Mouse (Mus musculus): Measurements from ENCODE around the gene Echdc3. TPM values are rescaled to one million over a fixed set of nuclear protein-coding genes. Genes with fewer than 3 reads are reported as not detected.
A peak's percentile ranks its signal among the peaks of the same experiment; 100 is the strongest.

Gene Echdc3
- polyA plus RNA-seq (2014; fragmentation: Nextera tagmentation; extraction: Ambion mirVana), result 7.0 and 7.4 TPM in 2 replicates

DNA sequence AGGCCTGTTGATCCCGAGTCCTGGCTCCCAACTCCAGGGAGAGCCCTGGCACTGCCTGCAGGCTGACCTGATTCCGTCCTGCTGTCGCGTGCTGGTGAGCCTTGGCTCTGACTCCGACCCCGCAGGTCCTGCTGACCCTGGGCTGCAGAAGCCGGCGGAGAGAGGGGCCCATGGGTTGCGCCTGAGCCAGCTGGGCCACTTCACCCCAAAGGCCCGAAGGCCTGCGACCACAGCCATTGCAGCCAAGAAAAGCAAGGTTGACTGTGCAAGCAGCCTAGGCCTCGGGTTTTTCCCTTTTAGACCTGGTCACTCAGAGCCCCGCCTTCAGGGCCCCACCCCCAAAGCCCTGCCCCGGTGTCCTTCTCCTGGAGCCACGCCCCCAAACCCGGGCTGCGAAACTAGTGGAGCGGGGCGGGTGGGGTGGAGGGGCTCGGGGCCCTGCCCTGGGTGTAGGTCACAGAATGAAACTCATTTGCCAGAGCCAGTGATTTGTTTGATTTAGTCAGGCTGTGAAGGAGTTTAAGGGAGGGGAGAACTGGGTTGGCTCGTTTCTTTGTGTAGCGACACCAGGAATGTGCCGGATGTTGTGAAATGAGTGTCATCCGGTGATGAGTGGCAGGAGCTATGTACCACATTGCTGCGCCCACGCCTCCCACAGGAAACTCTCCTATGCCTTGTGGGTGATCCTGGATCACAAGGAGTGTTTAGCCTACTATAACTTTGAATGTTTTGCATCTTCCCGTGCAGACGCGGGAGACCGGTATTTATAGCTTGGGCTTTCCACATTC, at the start of gene Echdc3:
Gene Echdc3 (minus strand): TSS at position 310 of the 788 bp plus-strand sequence.
- H3K4me1 ChIP-seq (ENCODE audit: control insufficient read depth, insufficient read depth, low read length), result peaks cover 16% of the 10 kb centered on the region; the same call in 1 of the 2 replicates
- no peaks in the 10 kb centered on the region for H3K36me3 ChIP-seq (ENCODE audit: control insufficient read depth, insufficient read depth, low read length)
- peak within 1 kb of the TSS; percentile 58 for H3K4me2 ChIP-seq (replicated peaks; ENCODE audit: low read depth, low read length)
- H3K4me3 ChIP-seq (ENCODE audit: low read length), result peak within 1 kb of the TSS; percentile 40
- peak; percentile 97 for ATAC-seq (ENCODE audit: low FRiP score, low TSS enrichment)
- H3K27me3 ChIP-seq (ENCODE audit: control insufficient read depth, insufficient read depth, low read length), result no peaks in the 10 kb centered on the region
- H3K9me3 ChIP-seq (ENCODE audit: control insufficient read depth, low read length), result no peaks in the 10 kb centered on the region
- 1% methylated on average over 30 of the region's 30 CpGs for WGBS
- peak within 1 kb of the TSS; percentile 65 for H3K9ac ChIP-seq (ENCODE audit: low read depth, low read length)
- H3K27ac ChIP-seq (ENCODE audit: low read depth, low read length), result peak within 1 kb of the TSS; percentile 89

DNA sequence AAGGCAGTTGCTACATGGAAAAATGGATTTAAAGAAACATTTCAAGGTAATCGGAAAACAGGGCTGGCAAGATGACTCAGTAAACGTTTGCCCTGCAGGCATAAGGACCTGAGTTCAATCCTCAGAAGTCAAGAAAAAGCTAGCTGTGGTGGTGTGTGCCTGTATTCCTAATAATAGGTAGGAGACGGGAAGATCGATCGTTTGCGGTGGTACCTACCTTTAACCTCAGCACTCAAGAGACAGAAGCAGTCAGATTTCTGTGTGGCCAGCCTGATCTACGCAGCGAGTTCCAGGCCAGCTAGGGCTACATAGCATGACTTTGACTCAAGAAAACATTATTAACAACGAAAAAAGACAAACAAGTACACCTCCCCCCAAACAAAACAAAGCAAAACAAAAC, 48.9 kb upstream of the Echdc3 start:
- Histone ChIP-seq H3K27me3 (ENCODE audit: control insufficient read depth, insufficient read depth, low read length) (peaks cover under 1% of the 10 kb centered on the region; the same call in 1 of the 2 replicates), H3K9me3 (ENCODE audit: control insufficient read depth, low read length) (no peaks in the 10 kb centered on the region), H3K36me3 (ENCODE audit: control insufficient read depth, insufficient read depth, low read length) (no peaks in the 10 kb centered on the region), H3K4me1 (ENCODE audit: control insufficient read depth, insufficient read depth, low read length) (no peaks in the 10 kb centered on the region), H3K9ac (ENCODE audit: low read depth, low read length) (no peak overlapping the region), H3K4me2 (replicated peaks; ENCODE audit: low read depth, low read length) (no peak overlapping the region), H3K27ac (ENCODE audit: low read depth, low read length) (no peak overlapping the region), H3K4me3 (ENCODE audit: low read length) (no peak overlapping the region)
- no peak for ATAC-seq (ENCODE audit: low FRiP score, low TSS enrichment)
- 80% methylated on average over 9 of the region's 9 CpGs for WGBS

DNA sequence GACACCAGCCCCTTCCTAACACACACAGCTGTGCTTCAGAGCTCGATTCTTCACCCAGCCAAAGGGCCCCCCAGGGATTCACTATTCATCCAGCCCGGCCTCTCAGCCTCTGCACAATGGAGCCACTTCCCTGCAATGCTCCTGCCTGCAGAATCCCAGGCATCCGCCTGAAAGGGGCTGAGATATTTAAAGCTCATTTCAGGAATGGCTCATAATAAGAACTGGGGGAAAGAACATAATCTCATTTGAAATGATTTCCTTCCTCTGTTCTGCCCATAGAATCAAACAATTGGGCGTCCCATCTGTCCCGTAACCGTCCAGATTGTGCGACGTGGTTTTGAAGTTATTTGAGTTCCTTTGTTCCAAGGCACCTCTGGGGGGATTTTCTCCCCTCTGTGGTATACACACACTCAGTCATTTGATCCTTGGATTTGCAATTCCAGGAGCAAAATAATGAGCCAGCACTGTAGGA, 48.4 kb upstream of the Echdc3 start:
- Histone ChIP-seq H3K36me3 (ENCODE audit: control insufficient read depth, insufficient read depth, low read length) (no peaks in the 10 kb centered on the region), H3K4me1 (ENCODE audit: control insufficient read depth, insufficient read depth, low read length) (0 out of 2 replicates have a peak, but pooled peaks cover 2% of the 10 kb centered on the region), H3K27ac (ENCODE audit: low read depth, low read length) (no peak overlapping the region), H3K4me2 (replicated peaks; ENCODE audit: low read depth, low read length) (no peak overlapping the region), H3K9me3 (ENCODE audit: control insufficient read depth, low read length) (no peaks in the 10 kb centered on the region), H3K4me3 (ENCODE audit: low read length) (no peak overlapping the region), H3K9ac (ENCODE audit: low read depth, low read length) (no peak overlapping the region), H3K27me3 (ENCODE audit: control insufficient read depth, insufficient read depth, low read length) (peaks cover 3% of the 10 kb centered on the region; the same call in 1 of the 2 replicates)
- no peak for ATAC-seq (ENCODE audit: low FRiP score, low TSS enrichment)
- 54% methylated on average over 8 of the region's 8 CpGs for WGBS

GRCm38 (mm10) chr2:6260661-6261060, 47.8 kb upstream of the Echdc3 start:
- no peak overlapping the region for H3K9ac ChIP-seq (ENCODE audit: low read depth, low read length)
- no peak overlapping the region for H3K4me2 ChIP-seq (replicated peaks; ENCODE audit: low read depth, low read length)
- no peak for ATAC-seq (ENCODE audit: low FRiP score, low TSS enrichment)
- no peak overlapping the region for H3K27ac ChIP-seq (ENCODE audit: low read depth, low read length)
- no peaks in the 10 kb centered on the region for H3K36me3 ChIP-seq (ENCODE audit: control insufficient read depth, insufficient read depth, low read length)
- H3K4me1 ChIP-seq (ENCODE audit: control insufficient read depth, insufficient read depth, low read length), result 0 out of 2 replicates have a peak, but pooled peaks cover 5% of the 10 kb centered on the region
- H3K27me3 ChIP-seq (ENCODE audit: control insufficient read depth, insufficient read depth, low read length), result peaks cover 3% of the 10 kb centered on the region; the same call in 1 of the 2 replicates
- no peaks in the 10 kb centered on the region for H3K9me3 ChIP-seq (ENCODE audit: control insufficient read depth, low read length)
- H3K4me3 ChIP-seq (ENCODE audit: low read length), result no peak overlapping the region
- WGBS, result 91% methylated on average over 4 of the region's 4 CpGs

DNA sequence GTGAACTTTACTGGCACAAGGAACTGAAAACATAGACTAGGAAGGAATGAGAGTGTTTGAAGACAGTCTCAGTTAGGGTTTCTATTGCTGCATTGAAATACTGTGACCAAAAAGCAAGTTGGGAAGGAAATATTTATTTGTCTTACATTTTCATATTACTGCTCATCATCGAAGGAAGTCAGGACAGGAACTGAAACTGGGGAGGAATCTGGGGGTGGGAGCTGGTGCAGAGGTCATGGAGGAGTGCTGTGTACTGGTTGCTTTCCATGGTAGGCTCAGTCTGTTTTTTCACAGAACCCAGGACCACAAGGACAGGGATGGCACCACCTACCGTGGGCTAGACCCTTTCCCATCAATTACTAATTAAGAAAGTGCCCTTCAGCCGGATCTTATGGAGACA, 46.3 kb upstream of the Echdc3 start:
- no peak overlapping the region for H3K4me2 ChIP-seq (replicated peaks; ENCODE audit: low read depth, low read length)
- no peak overlapping the region for H3K9ac ChIP-seq (ENCODE audit: low read depth, low read length)
- H3K27ac ChIP-seq (ENCODE audit: low read depth, low read length), result no peak overlapping the region
- ATAC-seq (ENCODE audit: low FRiP score, low TSS enrichment), result no peak
- no peaks in the 10 kb centered on the region for H3K36me3 ChIP-seq (ENCODE audit: control insufficient read depth, insufficient read depth, low read length)
- H3K9me3 ChIP-seq (ENCODE audit: control insufficient read depth, low read length), result no peaks in the 10 kb centered on the region
- 86% methylated on average over 3 of the region's 3 CpGs for WGBS
- H3K4me1 ChIP-seq (ENCODE audit: control insufficient read depth, insufficient read depth, low read length), result 0 out of 2 replicates have a peak, but pooled peaks cover 5% of the 10 kb centered on the region
- H3K27me3 ChIP-seq (ENCODE audit: control insufficient read depth, insufficient read depth, low read length), result peaks cover 3% of the 10 kb centered on the region; the same call in 1 of the 2 replicates
- H3K4me3 ChIP-seq (ENCODE audit: low read length), result no peak overlapping the region

GRCm38 (mm10) chr2:6258026-6258425, 45.2 kb upstream of the Echdc3 start:
- Histone ChIP-seq H3K4me1 (ENCODE audit: control insufficient read depth, insufficient read depth, low read length) (0 out of 2 replicates have a peak, but pooled peaks cover 5% of the 10 kb centered on the region), H3K4me3 (ENCODE audit: low read length) (no peak overlapping the region), H3K4me2 (replicated peaks; ENCODE audit: low read depth, low read length) (no peak overlapping the region), H3K27me3 (ENCODE audit: control insufficient read depth, insufficient read depth, low read length) (peaks cover 3% of the 10 kb centered on the region; the same call in 1 of the 2 replicates), H3K9me3 (ENCODE audit: control insufficient read depth, low read length) (no peaks in the 10 kb centered on the region), H3K9ac (ENCODE audit: low read depth, low read length) (no peak overlapping the region), H3K27ac (ENCODE audit: low read depth, low read length) (no peak overlapping the region), H3K36me3 (ENCODE audit: control insufficient read depth, insufficient read depth, low read length) (no peaks in the 10 kb centered on the region)
- WGBS, result 64% methylated on average over 4 of the region's 4 CpGs
- ATAC-seq (ENCODE audit: low FRiP score, low TSS enrichment), result no peak

- no peak for ATAC-seq (ENCODE audit: low FRiP score, low TSS enrichment)
- Histone ChIP-seq H3K4me2 (replicated peaks; ENCODE audit: low read depth, low read length) (no peak overlapping the region), H3K27me3 (ENCODE audit: control insufficient read depth, insufficient read depth, low read length) (peaks cover 3% of the 10 kb centered on the region; the same call in 1 of the 2 replicates), H3K27ac (ENCODE audit: low read depth, low read length) (no peak overlapping the region), H3K36me3 (ENCODE audit: control insufficient read depth, insufficient read depth, low read length) (no peaks in the 10 kb centered on the region), H3K9me3 (ENCODE audit: control insufficient read depth, low read length) (no peaks in the 10 kb centered on the region), H3K9ac (ENCODE audit: low read depth, low read length) (no peak overlapping the region), H3K4me3 (ENCODE audit: low read length) (no peak overlapping the region), H3K4me1 (ENCODE audit: control insufficient read depth, insufficient read depth, low read length) (0 out of 2 replicates have a peak, but pooled peaks cover 5% of the 10 kb centered on the region)
- WGBS, result 67% methylated on average over 2 of the region's 2 CpGs
These were observed 44.3 kb upstream of the Echdc3 start for GRCm38 (mm10) chr2:6257146-6257545.

DNA sequence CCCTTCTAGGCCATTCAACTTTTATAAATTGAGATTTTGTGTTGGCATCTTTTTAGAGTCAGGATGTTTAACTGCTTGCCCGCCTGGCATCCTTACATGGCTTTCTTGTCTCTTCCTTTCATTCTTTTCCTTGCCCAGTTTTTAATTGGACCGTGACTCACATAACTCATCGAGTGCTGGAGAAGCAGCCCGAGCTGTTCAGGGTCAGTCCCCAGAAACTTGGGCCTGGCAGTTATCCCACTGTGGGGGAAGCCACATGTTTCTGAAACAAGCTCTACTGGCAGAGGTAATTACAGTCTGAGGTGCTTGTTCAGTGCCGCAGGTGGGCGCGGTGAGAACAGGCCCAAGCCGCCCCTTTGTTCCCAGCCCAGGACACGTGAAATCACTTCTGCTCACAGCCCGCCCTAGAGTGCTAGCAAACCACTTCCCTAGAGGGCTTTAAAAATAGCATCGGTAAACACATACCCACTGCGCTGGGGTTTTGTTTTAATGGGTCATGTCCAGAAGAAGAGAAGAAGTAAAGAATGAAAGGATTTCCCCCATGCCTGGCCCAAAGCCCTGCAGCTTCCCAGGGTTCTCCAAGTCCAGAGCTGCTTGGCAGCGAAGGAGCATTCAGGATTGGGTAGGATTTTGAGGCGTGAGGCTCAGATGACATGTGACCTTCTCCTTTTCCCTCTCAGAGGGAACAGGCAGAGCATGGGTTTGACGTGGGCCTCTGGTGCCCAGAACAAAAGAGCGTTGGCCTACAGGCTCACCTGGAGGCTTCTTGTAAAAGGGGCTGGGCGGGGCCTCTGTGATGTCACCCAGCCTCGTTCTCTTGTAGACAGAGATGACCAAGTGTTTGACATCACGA, 43.4 kb upstream of the Echdc3 start:
- Histone ChIP-seq H3K4me2 (replicated peaks; ENCODE audit: low read depth, low read length) (no peak overlapping the region), H3K36me3 (ENCODE audit: control insufficient read depth, insufficient read depth, low read length) (no peaks in the 10 kb centered on the region), H3K27ac (ENCODE audit: low read depth, low read length) (peak overlapping the region; percentile 4; the same call in 1 of the 2 replicates), H3K4me3 (ENCODE audit: low read length) (no peak overlapping the region), H3K4me1 (ENCODE audit: control insufficient read depth, insufficient read depth, low read length) (0 out of 2 replicates have a peak, but pooled peaks cover 5% of the 10 kb centered on the region), H3K9me3 (ENCODE audit: control insufficient read depth, low read length) (no peaks in the 10 kb centered on the region), H3K27me3 (ENCODE audit: control insufficient read depth, insufficient read depth, low read length) (peaks cover 3% of the 10 kb centered on the region; the same call in 1 of the 2 replicates), H3K9ac (ENCODE audit: low read depth, low read length) (no peak overlapping the region)
- 68% methylated on average over 19 of the region's 19 CpGs for WGBS
- ATAC-seq (ENCODE audit: low FRiP score, low TSS enrichment), result peak; percentile 48; the same call in 1 of the 2 replicates

Measured in kidney, embryonic 14.5 days (tissue).